Comparison of ENCODE assay signal across 12 mouse cellular contexts in the genomic region with DNA sequence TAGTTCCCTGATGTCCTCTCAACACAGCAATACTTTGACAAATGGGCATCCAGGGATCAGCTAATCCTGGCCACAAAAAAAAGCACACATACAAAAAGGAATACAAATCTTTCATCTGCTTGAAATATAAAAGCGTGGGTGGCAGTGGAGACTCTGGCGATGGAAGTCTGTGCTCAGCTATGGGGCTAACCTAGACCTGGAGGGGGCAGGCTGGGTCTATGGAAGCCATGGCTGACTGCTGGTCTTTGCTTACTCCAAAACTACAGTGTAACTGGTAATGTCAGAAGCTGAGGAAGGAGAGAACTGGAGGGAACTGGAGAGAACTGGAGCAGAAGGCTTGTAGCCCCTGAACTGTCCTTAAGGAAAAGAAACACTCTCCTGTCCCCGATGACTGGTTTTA.
DNase-seq lines count a peak whose midpoint lies in the region; ATAC-seq and TF ChIP-seq lines count a peak whose summit lies in the region.
"Had no signal": no experiment of that assay in that cellular context is flagged by ENCODE, and none has a peak within 500 bp of the region (broad histone marks: within the 10 kb centered on the region; RNA-seq: fewer than 3 reads in every experiment).

No protein-coding gene starts in this region.

- H3K36me3 ChIP-seq in heart, embryonic 14.5 days (ENCODE audit: control insufficient read depth, insufficient read depth, low read length) = no peaks in the 10 kb centered on the region
- no peaks in the 10 kb centered on the region for H3K36me3 ChIP-seq in ES-Bruce4 (ENCODE audit: control insufficient read depth, insufficient read depth, low read length, poor library complexity, severe bottlenecking)
- H3K36me3 ChIP-seq in forebrain, embryonic 13.5 days (ENCODE audit: poor library complexity, severe bottlenecking) = no peaks in the 10 kb centered on the region
- H3K36me3 ChIP-seq in midbrain, embryonic 13.5 days = no peaks in the 10 kb centered on the region

- 69% methylated on average over 3 of the region's 3 CpGs for WGBS in heart, embryonic 14.5 days
- WGBS in forebrain, embryonic 13.5 days = 63% methylated on average over 3 of the region's 3 CpGs
- WGBS in midbrain, embryonic 13.5 days = 59% methylated on average over 3 of the region's 3 CpGs

- DNase-seq in heart, adult 8-10 months (ENCODE audit: low spot score) = no peak
- no peak for DNase-seq in ovary, postnatal 14 days (ENCODE audit: low spot score)
- DNase-seq in lung, postnatal 36 days = no peak
- DNase-seq in frontal cortex, postnatal 36 days (ENCODE audit: low spot score in 2 of 2) = no peak
- DNase-seq: adrenal gland, adult 8-10 months; kidney, adult 18-20 months; thymus, adult 18-20 months had no signal

- TF ChIP-seq CTCF in ES-Bruce4 (IDR thresholded peaks at IDR 0.05; ENCODE audit: low read depth, low read length) = peak; percentile 28

- TF ChIP-seq EP300 in ES-Bruce4 (IDR thresholded peaks at IDR 0.05; ENCODE audit: insufficient read depth, low read depth, low read length) = no peak

- no peak overlapping the region for H3K4me3 ChIP-seq in heart, embryonic 14.5 days (ENCODE audit: control insufficient read depth in 1 of 2, insufficient read depth in 1 of 2, low read depth in 1 of 2, low read length in 2 of 2)
- H3K4me3 ChIP-seq in ES-Bruce4 (ENCODE audit: low read depth, low read length) = no peak overlapping the region
- H3K4me3 ChIP-seq in forebrain, embryonic 13.5 days = no peak overlapping the region
- H3K4me3 ChIP-seq in midbrain, embryonic 13.5 days (replicated peaks) = 0 out of 2 replicates have a peak overlapping the region, but pooled peaks have one; percentile 23
- H3K4me3 ChIP-seq: megakaryocyte, embryonic 14.5 days had no signal

- TF ChIP-seq POLR2A in ES-Bruce4 (IDR thresholded peaks at IDR 0.05; ENCODE audit: insufficient read depth, low read length) = no peak

- peak overlapping the region; percentile 43; the same call in 1 of the 2 replicates for H3K4me2 ChIP-seq in heart, embryonic 14.5 days (ENCODE audit: low read length)
- peak overlapping the region; percentile 54 for H3K4me2 ChIP-seq in forebrain, embryonic 13.5 days
- peak overlapping the region; percentile 50 for H3K4me2 ChIP-seq in midbrain, embryonic 13.5 days (replicated peaks)

- peaks cover 34% of the 10 kb centered on the region for H3K27me3 ChIP-seq in heart, embryonic 14.5 days (ENCODE audit: control insufficient read depth, insufficient read depth, low read length)
- H3K27me3 ChIP-seq in ES-Bruce4 (ENCODE audit: control insufficient read depth, insufficient read depth, low read length, poor library complexity, severe bottlenecking) = no peaks in the 10 kb centered on the region
- H3K27me3 ChIP-seq in forebrain, embryonic 13.5 days = peaks cover 30% of the 10 kb centered on the region
- H3K27me3 ChIP-seq in midbrain, embryonic 13.5 days = peaks cover 48% of the 10 kb centered on the region

- H3K4me1 ChIP-seq in heart, embryonic 14.5 days (ENCODE audit: control insufficient read depth in 2 of 2, insufficient read depth in 2 of 2, low read length in 2 of 2) = peaks cover 22 to 33% of the 10 kb centered on the region in 2 experiments
- no peaks in the 10 kb centered on the region for H3K4me1 ChIP-seq in ES-Bruce4 (ENCODE audit: control insufficient read depth, insufficient read depth, low read length)
- H3K4me1 ChIP-seq in forebrain, embryonic 13.5 days = peaks cover 86% of the 10 kb centered on the region
- H3K4me1 ChIP-seq in midbrain, embryonic 13.5 days (replicated peaks) = peaks cover 91% of the 10 kb centered on the region

- no peaks in the 10 kb centered on the region for H3K9me3 ChIP-seq in heart, embryonic 14.5 days (ENCODE audit: control insufficient read depth, low read length)
- H3K9me3 ChIP-seq in ES-Bruce4 (replicated peaks; ENCODE audit: control insufficient read depth, insufficient read depth, low read length, poor library complexity, severe bottlenecking) = no peaks in the 10 kb centered on the region
- H3K9me3 ChIP-seq in forebrain, embryonic 13.5 days (replicated peaks) = no peaks in the 10 kb centered on the region
- H3K9me3 ChIP-seq in midbrain, embryonic 13.5 days = no peaks in the 10 kb centered on the region
- H3K9me3 ChIP-seq: megakaryocyte, embryonic 14.5 days had no signal

- H3K9ac ChIP-seq in heart, embryonic 14.5 days (ENCODE audit: low read length) = no peak overlapping the region
- H3K9ac ChIP-seq in ES-Bruce4 (ENCODE audit: low read depth, poor library complexity, severe bottlenecking) = peak overlapping the region; percentile 59; the same call in 1 of the 2 replicates
- peak overlapping the region; percentile 51 for H3K9ac ChIP-seq in forebrain, embryonic 13.5 days
- H3K9ac ChIP-seq in midbrain, embryonic 13.5 days (replicated peaks) = peak overlapping the region; percentile 51

- no peak for ATAC-seq in heart, embryonic 14.5 days (ENCODE audit: insufficient number of reproducible peaks, insufficient read depth, low FRiP score, low read depth)
- ATAC-seq in forebrain, embryonic 13.5 days = no peak
- ATAC-seq in midbrain, embryonic 13.5 days = no peak

- no peak overlapping the region for H3K27ac ChIP-seq in heart, embryonic 14.5 days (replicated peaks in 1 of 2; ENCODE audit: control insufficient read depth in 1 of 2, insufficient read depth in 1 of 2, low read depth in 2 of 2, low read length in 2 of 2)
- no peak overlapping the region for H3K27ac ChIP-seq in ES-Bruce4 (ENCODE audit: insufficient read depth, low read length)
- peak overlapping the region; percentile 94 for H3K27ac ChIP-seq in forebrain, embryonic 13.5 days
- peak overlapping the region; percentile 92 for H3K27ac ChIP-seq in midbrain, embryonic 13.5 days

Comparison
In these comparisons a context has a peak if more than half of its experiments do, and no peak if none do; other contexts are left out.
1. H3K27ac ChIP-seq: peak in forebrain, embryonic 13.5 days (single experiment) and midbrain, embryonic 13.5 days (single experiment); none in heart, embryonic 14.5 days (0 of 2) and ES-Bruce4 (single experiment).
2. Peak in every context shown above with its lines, with median percentiles within 50 percentile points of each other: H3K4me2 ChIP-seq.